Mouse (Mus musculus) forebrain, embryonic 16.5 days (tissue): ENCODE data around the gene Hjurp. TPM values are rescaled to one million over a fixed set of nuclear protein-coding genes. Genes with fewer than 3 reads are reported as not detected.
A peak's percentile ranks its signal among the peaks of the same experiment; 100 is the strongest.

Experiments used
- ATAC-seq: fragments of 200-750 bp; cut with Nextera tagmentation; 2 replicates; pipeline ENCODE4 v1.8.0; 2017; ENCODE audit warnings: mild to moderate bottlenecking, moderate library complexity
- H3K27ac ChIP-seq: fragments of 300-500 bp; sonication (generic); 2 replicates; pipeline ENCODE4 v1.5.1; 2014; ENCODE audit warnings: low read length, control low read depth
- H3K27me3 ChIP-seq: fragments of 300-500 bp; sonication (generic); replicated peaks from 2 replicates; pipeline ENCODE4 v1.6.1; 2014; ENCODE audit warnings: low read length; ENCODE audit not compliant: control insufficient read depth, insufficient read depth
- H3K36me3 ChIP-seq: fragments of 300-500 bp; sonication (generic); 2 replicates; pipeline ENCODE4 v1.6.1; 2014; ENCODE audit not compliant: control insufficient read depth, insufficient read depth
- H3K4me1 ChIP-seq: fragments of 300-500 bp; sonication (generic); replicated peaks from 2 replicates; pipeline ENCODE4 v1.6.1; 2014; ENCODE audit warnings: low read length; ENCODE audit not compliant: control insufficient read depth, insufficient read depth
- H3K4me2 ChIP-seq: fragments of 300-500 bp; sonication (generic); 2 replicates; pipeline ENCODE4 v1.6.1; 2014; ENCODE audit warnings: mild to moderate bottlenecking, low read length, control low read depth
- H3K4me3 ChIP-seq: fragments of 300-500 bp; sonication (generic); replicated peaks from 2 replicates; pipeline ENCODE4 v1.5.1; 2014; ENCODE audit warnings: mild to moderate bottlenecking, low read length, control low read depth
- H3K9ac ChIP-seq: fragments of 300-500 bp; sonication (generic); replicated peaks from 2 replicates; pipeline ENCODE4 v1.6.1; 2014; ENCODE audit warnings: low read depth, low read length, control low read depth
- H3K9me3 ChIP-seq: fragments of 300-500 bp; sonication (generic); 2 replicates; pipeline ENCODE4 v1.6.1; 2016; ENCODE audit warnings: low read length; ENCODE audit not compliant: control insufficient read depth
- WGBS: fragments of 180-500 bp; shearing (Covaris S2); extraction: QIAGEN DNeasy Blood & Tissue Kit; methylation state at CpG from one replicate; pipeline ENCODE4 v1.1.7; 2014; 5-methylcytosine and 5-hydroxymethylcytosine counted together
- polyA plus RNA-seq: library from polyadenylated mRNA; unstranded; fragments of >200 nt; fragmentation: Nextera tagmentation; extraction: Ambion mirVana; gene quantifications from 2 replicates; pipeline ENCODE4 v1.2.1, GENCODE M21; 2015

Gene Hjurp
- polyA plus RNA-seq, 1 experiment from 2014 or later: 121 TPM

DNA sequence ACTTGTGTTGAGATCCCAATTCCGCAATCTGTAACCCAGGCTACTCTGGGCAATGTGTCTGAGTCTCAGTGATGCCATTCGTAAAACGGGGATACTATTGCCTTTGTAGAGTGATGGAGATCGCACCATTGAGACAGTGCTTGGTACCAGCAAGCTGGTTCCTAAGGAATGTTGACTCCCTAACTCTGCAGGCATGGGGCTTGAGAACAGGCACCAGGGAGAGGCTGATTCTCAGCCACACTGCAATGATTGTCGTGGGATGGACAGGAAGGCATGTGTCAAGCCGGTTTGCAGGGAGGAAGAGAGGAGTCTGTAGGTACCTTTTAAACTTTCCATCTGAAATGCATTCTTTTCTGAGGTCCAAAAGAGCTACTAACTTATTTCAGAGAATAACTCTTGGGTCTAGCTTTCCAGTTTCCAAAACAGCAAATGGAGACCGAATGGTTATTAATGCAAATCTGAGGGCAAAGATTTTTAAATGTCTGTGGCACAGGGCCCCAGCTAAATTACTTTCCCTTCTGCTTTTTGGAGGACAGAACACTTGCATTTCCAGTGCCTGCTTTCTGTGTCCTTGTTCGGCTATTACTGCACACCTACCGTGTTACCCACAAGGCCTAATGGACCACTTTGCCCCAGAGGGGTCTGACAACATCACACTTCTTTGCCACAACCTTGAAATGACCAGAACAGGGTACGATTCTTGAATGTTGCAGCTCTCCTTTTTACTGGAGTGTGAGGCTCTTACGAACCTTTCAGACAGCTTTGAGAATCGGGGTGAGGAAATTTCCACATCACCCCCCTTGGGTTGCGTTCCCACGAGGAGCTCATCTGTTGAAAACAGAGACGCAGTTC lies 6.2 kb upstream of the Hjurp start:
- Histone ChIP-seq H3K27me3 (no peaks in the 10 kb centered on the region), H3K27ac (no peak overlapping the region), H3K36me3 (no peaks in the 10 kb centered on the region), H3K4me1 (no peaks in the 10 kb centered on the region), H3K4me3 (no peak overlapping the region), H3K9ac (no peak overlapping the region), H3K4me2 (no peak overlapping the region), H3K9me3 (peaks cover 40% of the 10 kb centered on the region)
- WGBS: 82% methylated on average over 15 of the region's 15 CpGs
- ATAC-seq: no peak

DNA sequence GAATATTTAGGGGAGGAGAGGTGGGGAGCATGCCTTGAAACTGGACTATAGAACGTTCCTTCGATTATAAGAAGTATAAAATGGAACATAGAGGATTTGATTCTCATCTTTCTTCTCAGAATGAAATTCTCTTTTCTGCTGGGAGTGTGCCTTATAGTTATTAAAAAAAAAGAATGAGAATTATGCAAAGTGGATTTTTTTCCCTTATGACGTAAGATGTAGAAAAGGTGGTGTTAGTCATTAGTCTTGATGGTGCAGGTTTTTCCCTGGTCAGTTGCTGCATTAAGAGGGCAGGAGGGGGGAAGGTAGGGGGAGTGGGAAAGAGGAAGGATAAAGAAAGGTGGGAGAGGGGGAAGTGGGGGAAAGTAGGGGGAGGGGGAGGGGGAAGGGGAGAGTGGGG lies 4.9 kb upstream of the Hjurp start:
- H3K9ac ChIP-seq: no peak overlapping the region
- no peaks in the 10 kb centered on the region for H3K36me3 ChIP-seq
- ATAC-seq: no peak
- no peak overlapping the region for H3K4me2 ChIP-seq
- no peak overlapping the region for H3K4me3 ChIP-seq
- 57% methylated on average over 3 of the region's 3 CpGs for WGBS
- H3K27ac ChIP-seq: no peak overlapping the region
- H3K27me3 ChIP-seq: no peaks in the 10 kb centered on the region
- H3K9me3 ChIP-seq: peaks cover 33% of the 10 kb centered on the region
- H3K4me1 ChIP-seq: no peaks in the 10 kb centered on the region

DNA sequence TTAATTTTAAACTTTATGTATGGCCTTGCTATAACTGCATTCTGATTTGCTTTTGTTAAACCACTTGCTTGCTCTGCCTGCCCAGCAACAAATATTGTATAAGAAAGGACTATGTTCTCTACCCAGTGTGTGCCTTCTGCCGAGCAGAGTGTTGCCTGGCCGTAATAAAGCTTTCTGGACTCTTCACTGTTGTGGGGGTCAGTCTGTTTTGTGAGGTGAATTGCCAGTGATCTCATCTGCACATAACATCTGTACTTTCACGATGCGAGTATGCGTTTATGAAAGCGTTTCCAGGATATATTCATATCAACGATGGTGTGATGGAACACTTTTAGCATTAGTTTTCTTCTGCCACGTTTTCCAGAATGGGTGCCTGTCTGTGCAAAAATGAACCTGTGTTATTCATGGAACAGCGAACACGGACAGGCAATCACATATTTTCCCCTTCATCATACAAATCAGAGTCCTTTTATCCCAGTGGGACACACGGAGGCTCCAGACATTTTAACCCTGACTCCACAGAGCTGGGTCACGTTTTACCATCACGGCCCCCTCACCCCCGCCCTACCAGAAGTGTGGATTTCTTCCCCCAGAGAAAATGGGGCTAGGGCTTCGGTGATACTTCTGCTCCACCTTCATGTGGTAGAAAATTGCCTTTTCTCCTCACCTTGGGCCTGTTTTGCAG lies 2.7 kb upstream of the Hjurp start:
- 74% methylated on average over 15 of the region's 15 CpGs for WGBS
- H3K9me3 ChIP-seq: peaks cover 23% of the 10 kb centered on the region
- no peaks in the 10 kb centered on the region for H3K36me3 ChIP-seq
- ATAC-seq: no peak
- H3K4me1 ChIP-seq: peaks cover 19% of the 10 kb centered on the region
- H3K4me2 ChIP-seq: no peak overlapping the region
- no peak overlapping the region for H3K9ac ChIP-seq
- H3K4me3 ChIP-seq: no peak overlapping the region
- no peak overlapping the region for H3K27ac ChIP-seq
- no peaks in the 10 kb centered on the region for H3K27me3 ChIP-seq

DNA sequence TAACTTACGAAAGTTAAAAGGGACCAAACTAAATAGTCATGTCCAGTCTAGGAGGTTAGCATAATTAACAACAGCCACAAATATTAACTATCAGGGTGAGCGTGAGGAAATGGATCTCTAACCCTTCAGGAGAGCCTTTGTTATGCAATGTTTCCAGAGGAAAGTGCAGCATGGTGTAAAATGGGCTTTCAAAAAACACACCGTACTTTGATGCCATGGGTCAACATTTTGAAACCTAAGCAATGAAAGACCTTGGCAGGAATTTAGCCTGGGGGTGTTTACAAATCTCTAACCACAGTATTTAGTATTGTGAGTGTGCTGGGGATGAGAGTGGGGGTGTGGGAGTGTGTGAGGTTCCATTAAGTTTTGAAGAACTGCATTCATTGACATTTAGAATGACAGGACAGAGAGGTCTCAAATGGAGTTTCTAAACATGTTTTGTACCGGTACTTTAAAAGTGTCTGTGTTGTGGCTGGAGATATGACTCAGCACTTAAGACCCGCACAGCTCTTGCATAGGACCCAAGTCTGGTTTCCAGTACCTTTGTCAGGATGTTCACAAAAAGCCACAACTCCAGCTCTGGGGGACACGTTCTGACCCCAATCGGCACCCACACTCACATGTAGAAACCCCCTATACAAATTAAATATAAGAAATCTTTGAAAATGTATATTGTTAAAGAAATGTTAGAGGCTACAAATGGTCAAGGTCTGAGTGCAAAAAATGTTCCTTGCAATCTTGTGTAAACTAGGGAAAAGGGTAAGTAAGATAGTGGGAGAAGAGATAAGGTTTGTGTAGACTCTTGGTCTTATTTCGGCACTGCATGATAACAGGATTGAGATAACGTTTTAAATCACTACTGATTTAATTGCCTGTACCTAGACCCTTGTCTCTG lies 1.9 kb upstream of the Hjurp start:
- 71% methylated on average over 9 of the region's 9 CpGs for WGBS
- Histone ChIP-seq H3K27ac (no peak overlapping the region), H3K9me3 (peaks cover 15% of the 10 kb centered on the region), H3K4me3 (no peak overlapping the region), H3K36me3 (peaks cover 7% of the 10 kb centered on the region; the same call in 1 of the 2 replicates), H3K4me2 (no peak overlapping the region), H3K9ac (no peak overlapping the region), H3K4me1 (peaks cover 21% of the 10 kb centered on the region), H3K27me3 (no peaks in the 10 kb centered on the region)
- no peak for ATAC-seq

DNA sequence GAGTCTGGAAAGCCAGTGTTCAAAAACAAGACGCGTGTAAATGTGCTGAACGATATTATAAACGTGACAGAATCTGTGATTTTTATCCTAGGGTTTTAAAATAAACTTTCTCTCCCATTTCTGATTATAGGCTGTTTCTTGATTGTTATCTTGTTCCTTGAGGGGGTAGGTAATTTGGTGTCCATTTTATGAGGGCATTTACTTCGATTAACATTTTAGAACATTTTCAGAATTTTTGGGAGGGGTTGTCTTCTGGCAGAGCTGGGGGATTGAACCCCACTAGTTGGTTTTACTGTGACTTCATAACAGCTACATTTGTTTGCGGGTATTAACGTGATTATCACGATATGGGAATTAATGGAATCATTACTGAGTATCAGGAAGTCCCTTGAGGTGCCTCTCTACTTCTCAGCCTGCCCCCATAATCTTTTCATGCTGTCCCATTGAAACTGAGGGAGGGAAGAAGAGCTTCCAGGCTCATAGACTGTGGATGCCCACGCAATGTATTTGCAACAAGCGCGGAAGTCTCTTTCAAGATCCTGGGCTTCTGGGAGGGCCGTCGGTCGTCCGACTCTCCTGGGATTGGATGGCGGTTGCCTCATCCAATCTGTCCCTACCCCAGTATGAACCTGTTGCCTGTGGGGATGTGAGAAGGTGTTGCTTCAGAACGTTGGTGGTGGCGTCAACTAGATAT lies 532 bp upstream of the Hjurp start:
- Histone ChIP-seq H3K9me3 (peaks cover 7% of the 10 kb centered on the region; the same call in 1 of the 2 replicates), H3K4me3 (peak overlapping the region; percentile 51), H3K9ac (peak overlapping the region; percentile 72), H3K4me1 (peaks cover 21% of the 10 kb centered on the region), H3K36me3 (peaks cover 11% of the 10 kb centered on the region; the same call in 1 of the 2 replicates), H3K27ac (no peak overlapping the region), H3K27me3 (no peaks in the 10 kb centered on the region), H3K4me2 (peak overlapping the region; percentile 61)
- ATAC-seq: peak; percentile 5
- 69% methylated on average over 18 of the region's 18 CpGs for WGBS

DNA sequence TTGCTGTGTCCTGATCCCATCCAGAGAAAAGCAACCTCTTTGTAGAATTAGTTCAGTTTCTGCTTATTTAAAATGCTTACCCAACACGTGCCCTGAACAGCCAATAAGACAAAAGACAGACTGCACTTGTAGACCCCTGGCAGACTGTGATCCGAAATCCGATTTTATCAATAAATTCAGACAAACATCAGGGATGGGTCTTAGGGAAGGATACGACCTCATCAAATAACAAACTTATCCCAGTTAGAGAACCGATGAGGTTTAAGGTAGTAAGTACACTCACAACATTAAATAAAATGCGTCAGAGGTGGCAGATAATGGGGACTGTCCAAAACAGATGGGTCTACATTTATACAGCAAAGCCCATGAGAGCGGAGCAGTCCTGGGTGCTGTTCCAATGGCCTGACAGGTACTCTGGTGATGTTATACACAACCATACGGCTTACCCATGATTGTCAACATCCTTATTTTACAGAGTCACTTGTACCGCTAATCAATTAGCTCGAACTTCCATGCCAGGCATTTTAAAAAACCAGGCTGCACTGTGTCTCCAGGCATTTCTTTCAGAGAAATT lies 822 bp downstream of the Hjurp start:
- peak overlapping the region; percentile 72 for H3K9ac ChIP-seq
- 19% methylated on average over 10 of the region's 10 CpGs for WGBS
- H3K4me2 ChIP-seq: peak overlapping the region; percentile 61
- H3K4me3 ChIP-seq: peak overlapping the region; percentile 51
- no peaks in the 10 kb centered on the region; the same call in 1 of the 2 replicates for H3K9me3 ChIP-seq
- peaks cover 21% of the 10 kb centered on the region for H3K4me1 ChIP-seq
- peak overlapping the region; percentile 67 for H3K27ac ChIP-seq
- ATAC-seq: peak; percentile 30
- H3K27me3 ChIP-seq: no peaks in the 10 kb centered on the region
- peaks cover 11% of the 10 kb centered on the region; the same call in 1 of the 2 replicates for H3K36me3 ChIP-seq

DNA sequence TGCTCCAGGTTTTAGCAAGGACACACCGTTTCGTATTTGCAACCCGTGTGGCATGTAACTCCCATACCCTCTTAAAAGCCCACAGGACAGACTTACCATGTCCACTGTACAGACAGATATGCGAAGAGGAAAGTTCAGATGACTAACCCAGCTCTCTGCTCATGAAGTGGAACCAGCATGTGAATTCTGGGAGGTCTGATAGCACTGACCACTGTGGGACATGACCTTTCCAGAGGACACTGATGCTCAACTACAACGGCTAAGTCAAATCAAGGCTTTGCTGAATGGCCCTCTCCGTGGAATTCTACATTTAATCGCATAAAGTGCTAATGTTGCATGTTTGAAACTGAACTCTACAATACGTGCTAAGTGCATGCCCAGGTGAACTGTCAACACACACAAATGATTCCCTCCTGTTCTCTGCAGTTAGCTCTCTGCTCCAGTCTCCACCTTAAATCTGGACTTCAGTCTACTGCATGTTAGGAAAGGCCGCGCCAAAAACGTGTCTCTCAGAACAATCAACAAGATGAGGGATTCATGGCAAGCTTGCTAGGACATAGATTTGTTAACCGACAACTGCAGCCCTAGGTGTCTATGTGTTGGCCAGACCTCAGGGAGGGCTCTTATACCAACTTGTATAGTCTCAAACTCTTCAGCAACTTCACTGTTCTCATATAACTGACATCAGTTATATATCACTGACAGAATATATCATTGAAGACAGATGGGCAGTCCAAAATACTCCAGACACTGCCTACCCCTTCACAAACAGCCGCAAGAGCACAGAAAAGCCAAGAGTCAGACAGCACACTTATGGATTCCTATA lies 1.5 kb downstream of the Hjurp start:
- H3K9ac ChIP-seq: peak overlapping the region; percentile 72
- peak overlapping the region; percentile 61 for H3K4me2 ChIP-seq
- peak overlapping the region; percentile 51 for H3K4me3 ChIP-seq
- 68% methylated on average over 13 of the region's 13 CpGs for WGBS
- ATAC-seq: no peak
- no peak overlapping the region for H3K27ac ChIP-seq
- H3K36me3 ChIP-seq: peaks cover 11% of the 10 kb centered on the region; the same call in 1 of the 2 replicates
- H3K4me1 ChIP-seq: peaks cover 21% of the 10 kb centered on the region
- no peaks in the 10 kb centered on the region for H3K27me3 ChIP-seq
- H3K9me3 ChIP-seq: no peaks in the 10 kb centered on the region
